Mouse (Mus musculus) ES-E14 (cell line): Measurements from ENCODE around the gene Tdrd3.

Experiments
- ZC3H11A ChIP-seq: IDR thresholded peaks from 2 replicates; pipeline ENCODE4 v1.6.1; 2012; ENCODE audit warnings: low read depth, mild to moderate bottlenecking, inconsistent platforms, low read length, borderline replicate concordance
- ZNF384 ChIP-seq: IDR thresholded peaks from 2 replicates; pipeline ENCODE4 v1.6.1; 2012; ENCODE audit warnings: low read depth, low read length, inconsistent platforms

- no peak for TF ChIP-seq ZC3H11A
- TF ChIP-seq ZNF384: no peak
Measured at GRCm38 (mm10) chr14:87420576-87420975, 4.1 kb downstream of the Tdrd3 start.
